Mouse (Mus musculus): ENCODE data around the gene Taldo1. TPM values are rescaled to one million over a fixed set of nuclear protein-coding genes. Genes with fewer than 3 reads are reported as not detected.

Taldo1 gene
- polyA plus RNA-seq (2021; fragmentation: Nextera tagmentation) = 241 and 260 TPM in 2 replicates
- long read RNA-seq, experiment 1, transcript Taldo1-201 (8 exons, 1,229 nt) = major isoform, 450 of 472 reads
- long read RNA-seq, experiment 1, partial matches to known transcripts = 3 of 472 reads
- long read RNA-seq, experiment 1, other reads (novel, unspliced or antisense) = 18 of 472 reads
- long read RNA-seq, experiment 2, transcript Taldo1-201 (8 exons, 1,229 nt) = major isoform, 263 of 297 reads
- long read RNA-seq, experiment 2, partial matches to known transcripts = 24 of 297 reads
- long read RNA-seq, experiment 2, other reads (novel, unspliced or antisense) = 10 of 297 reads

DNA sequence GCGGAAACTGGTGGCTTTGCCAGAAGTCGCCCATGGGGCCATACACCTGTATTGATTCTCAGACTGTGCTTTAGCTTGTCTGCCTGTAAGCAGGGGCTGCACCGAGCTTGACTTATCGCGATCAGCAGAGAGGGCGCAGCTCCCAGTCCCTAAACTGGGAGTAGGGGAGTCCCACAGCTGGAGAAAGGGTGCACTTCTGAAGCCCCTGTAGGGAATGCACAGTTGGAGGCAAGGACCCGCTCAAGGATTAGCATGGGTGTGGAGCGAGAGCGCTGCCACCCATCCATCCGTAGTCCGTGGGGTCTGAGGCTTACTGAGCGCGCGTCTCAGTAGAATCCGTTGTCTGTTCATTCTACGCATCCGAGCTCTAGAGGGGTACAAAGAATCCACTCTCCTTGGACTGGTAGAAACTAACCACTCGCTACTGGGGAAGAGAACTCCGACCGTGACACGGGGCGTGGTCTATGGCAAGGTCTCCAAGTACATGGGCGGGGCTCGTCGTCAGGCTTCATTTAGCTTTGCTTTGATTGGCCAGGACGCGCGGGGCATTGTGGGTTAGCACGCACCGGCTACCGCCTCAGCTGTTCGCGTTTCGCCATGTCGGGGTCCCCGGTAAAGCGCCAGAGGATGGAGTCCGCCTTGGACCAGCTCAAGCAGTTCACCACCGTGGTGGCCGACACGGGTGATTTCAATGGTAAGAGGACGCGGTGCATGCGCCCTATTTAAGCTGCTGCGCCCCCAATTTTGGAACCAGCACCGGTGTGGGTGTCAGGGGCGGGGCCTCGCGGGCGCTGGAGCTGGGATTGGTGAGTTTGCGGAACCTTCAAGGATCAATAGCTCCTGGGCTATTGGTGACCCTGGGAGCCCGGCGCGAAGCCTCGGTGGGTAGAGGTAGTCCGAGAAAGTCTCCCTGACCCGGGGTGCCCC lies at the start of gene Taldo1:
Gene Taldo1, plus strand, starts transcription at position 575 of the 927 bp plus-strand sequence.

DNA sequence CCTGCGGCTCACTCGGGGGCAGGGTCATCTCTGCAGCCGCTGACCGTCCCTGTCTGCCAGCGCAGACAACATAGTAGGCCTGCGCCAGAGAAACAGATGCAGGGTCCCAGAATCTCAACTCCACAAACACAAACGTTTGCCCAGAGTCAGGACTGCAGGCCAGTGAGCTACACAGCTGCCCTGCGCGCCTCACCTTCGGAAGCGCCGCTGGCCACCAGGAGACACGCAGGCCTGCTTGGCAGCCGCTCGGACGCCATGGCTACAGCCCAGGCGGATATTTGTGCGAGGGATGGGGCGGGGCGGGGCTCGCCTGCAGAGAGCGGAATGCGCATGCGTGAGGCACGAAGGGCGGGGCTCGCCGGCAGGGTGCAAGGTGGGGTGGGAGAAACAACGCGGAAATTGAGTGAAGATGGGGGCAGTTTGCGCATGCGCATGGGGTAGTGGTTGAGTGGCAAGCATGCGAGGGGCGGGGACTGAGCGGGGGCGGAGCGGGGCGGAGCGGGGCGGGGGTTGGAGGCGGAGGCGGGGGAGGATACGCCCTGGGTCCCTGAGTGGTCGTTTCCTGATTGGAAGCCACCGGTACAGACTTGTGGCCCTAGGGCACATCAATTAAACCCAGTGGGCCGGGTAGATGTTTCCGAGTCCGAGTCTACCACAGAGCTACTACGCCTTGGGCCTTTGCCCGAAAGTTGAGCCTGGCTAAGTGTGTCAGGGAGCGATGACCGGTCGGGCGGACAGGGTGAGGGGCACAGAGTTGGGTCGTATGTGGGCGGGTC lies 22.0 kb downstream of the Taldo1 start, which contains the start of gene Gatd1:
Gene Gatd1, minus strand, starts transcription at position 328 of the 776 bp plus-strand sequence.

DNA sequence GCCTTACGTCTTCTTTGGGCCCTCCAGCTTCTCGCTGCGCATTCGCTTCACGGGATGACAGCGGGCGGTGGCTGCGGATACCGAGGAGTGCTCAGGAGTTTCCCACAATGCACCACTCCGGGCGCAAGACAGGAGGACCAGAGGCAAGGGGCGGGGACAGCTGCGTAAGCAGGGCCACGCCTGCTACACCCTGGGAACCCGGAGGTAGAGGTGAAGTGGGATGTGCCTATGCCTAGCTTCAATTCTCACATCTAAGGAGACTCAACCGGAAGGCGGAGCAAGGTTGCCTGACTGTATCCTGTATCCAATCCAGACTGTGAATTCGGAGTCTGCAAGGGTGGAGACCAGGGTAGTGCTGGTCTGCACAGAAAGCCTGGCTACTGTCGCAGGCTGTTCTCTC lies 37.3 kb downstream of the Taldo1 start, which contains the start of gene Cend1:
Gene Cend1, minus strand, starts transcription at position 182 of the 400 bp plus-strand sequence.

DNA sequence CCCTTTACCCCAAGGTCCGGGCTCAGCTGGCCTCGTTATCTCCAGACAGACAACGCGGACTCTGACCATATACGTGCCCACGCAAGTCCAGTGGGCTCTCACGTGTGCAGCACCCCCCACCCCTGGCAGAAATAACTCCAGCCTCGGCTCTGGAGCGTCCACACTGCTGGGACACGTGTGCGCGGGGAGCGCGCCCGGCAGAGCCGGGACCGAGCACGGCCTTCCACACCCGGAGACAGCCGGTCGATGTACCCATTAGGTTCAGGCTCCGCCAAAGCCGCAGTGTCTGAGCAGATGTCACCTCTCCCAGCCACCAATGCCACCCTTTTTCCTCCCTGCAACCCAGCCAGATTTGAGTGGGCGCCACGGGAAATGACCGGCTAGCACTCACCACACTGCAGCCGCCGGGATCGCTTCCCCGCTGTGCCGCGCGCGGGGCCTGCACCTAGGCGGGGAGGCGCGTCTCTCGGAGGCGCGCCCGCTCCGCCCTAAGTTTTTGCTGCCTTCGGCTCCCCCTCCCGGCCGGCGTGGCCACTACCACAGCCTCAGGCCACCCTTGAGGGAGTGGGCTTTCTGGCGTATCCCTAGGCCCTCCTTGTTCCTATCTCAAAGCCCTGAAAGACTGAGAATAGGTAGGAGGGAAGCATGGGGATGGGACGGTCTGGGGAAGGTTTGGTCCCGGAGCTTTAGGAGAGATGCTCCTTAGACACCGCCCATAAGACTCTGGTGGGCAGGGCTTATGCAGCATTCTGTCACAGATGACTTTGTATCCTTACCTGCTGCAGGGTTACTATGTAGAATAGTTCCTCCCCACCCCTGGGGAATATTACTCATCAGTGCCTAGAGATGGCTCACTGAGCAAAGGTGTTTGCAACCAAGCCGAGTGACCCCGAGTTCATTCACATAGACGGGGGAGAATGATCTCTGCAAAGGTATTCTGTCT lies 45.5 kb downstream of the Taldo1 start, which contains the start of gene Slc25a22:
Gene Slc25a22, minus strand, starts transcription at position 715 of the 943 bp plus-strand sequence.

DNA sequence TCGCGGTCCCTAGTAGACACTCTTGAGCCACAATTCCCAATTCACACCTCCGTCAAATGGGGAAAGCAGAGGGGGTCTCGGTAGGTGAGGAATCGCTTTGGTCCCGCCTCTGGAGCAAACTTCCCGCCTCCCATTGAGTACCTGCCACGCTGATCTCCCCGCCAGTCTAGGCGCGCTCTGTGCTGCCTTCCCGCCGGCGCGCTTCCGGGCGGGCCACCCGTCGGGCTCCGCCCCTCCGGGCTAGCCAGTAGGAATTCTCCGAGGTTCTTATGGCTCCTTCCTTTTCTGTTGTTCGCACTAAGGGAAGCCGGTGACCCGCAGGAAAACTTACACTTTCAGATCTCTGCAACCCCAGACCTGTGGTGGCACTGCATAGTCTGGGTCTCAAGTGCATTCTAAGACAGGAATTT lies 51.8 kb downstream of the Taldo1 start, which contains the start of gene Pidd1:
Gene Pidd1, minus strand, starts transcription at position 198 of the 410 bp plus-strand sequence.

DNA sequence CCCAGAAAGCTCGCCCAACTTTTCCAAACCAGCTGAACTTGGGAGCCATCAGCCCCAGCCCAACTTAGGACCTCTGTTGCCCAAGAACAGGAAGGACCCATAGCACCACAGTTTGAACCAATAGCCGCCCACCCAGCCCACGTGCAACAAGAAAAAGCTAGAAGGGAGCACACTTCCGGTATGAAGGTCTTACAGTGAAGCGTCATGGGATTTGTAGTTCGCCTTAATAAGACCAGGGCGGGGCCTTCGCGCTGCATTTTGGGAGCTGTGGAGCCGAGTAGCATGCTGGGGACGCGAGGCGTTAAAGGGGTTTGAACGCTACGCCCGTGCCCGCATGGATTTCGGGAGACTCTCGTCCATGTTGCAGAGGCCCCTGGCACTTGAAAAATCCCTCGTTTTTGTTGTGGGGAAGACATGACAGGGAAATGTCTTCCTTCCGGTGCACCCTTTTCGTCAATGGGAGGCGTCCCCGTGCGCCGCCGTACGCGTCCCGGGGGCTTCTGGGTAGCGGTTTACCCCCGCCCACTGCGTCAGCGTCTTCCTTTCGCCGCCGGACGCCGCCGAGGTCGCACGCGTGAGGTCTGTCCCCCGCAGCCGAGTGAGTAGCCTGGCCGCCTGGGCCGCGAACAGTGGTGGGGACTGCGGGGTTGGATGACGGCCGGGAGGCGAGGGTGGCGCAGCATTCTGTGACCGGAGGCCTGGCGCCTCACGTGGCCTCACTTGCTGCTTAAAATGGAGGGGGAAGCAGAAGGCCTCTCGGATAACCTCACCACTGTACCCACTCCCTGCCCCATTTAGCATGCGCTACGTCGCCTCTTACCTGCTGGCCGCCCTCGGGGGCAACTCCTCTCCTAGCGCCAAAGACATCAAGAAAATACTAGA lies 55.4 kb downstream of the Taldo1 start, which contains the start of gene Rplp2:
Gene Rplp2, plus strand, starts transcription at position 261 of the 882 bp plus-strand sequence.

Other genes with a start within 250 kb of the Taldo1 start
- gene Rnh1, start 219.3 kb upstream of the Taldo1 start, polyA plus RNA-seq (2021; fragmentation: Nextera tagmentation) = 51.2 and 65.7 TPM in 2 replicates
- gene Hras, start 198.2 kb upstream of the Taldo1 start, polyA plus RNA-seq (2021; fragmentation: Nextera tagmentation) = 68.2 and 284 TPM in 2 replicates
- 3.4 and 3.9 TPM in 2 replicates for gene Lrrc56, start 198.0 kb upstream of the Taldo1 start, polyA plus RNA-seq (2021; fragmentation: Nextera tagmentation)
- gene Lmntd2, start 178.1 kb upstream of the Taldo1 start, polyA plus RNA-seq (2021; fragmentation: Nextera tagmentation) = not detected in 2 replicates
- 1.9 and 2.6 TPM in 2 replicates for gene Rassf7, start 176.3 kb upstream of the Taldo1 start, polyA plus RNA-seq (2021; fragmentation: Nextera tagmentation)
- gene Phrf1, start 163.4 kb upstream of the Taldo1 start, polyA plus RNA-seq (2021; fragmentation: Nextera tagmentation) = 17.9 and 20.5 TPM in 2 replicates
- gene Irf7, start 125.7 kb upstream of the Taldo1 start, polyA plus RNA-seq (2021; fragmentation: Nextera tagmentation) = 2.1 and 4.0 TPM in 2 replicates
- gene Cdhr5, start 115.4 kb upstream of the Taldo1 start, polyA plus RNA-seq (2021; fragmentation: Nextera tagmentation) = not detected in 2 replicates
- gene Sct, start 113.1 kb upstream of the Taldo1 start, polyA plus RNA-seq (2021; fragmentation: Nextera tagmentation) = 0.45 and 0.78 TPM in 2 replicates
- gene Drd4, start 100.2 kb upstream of the Taldo1 start, polyA plus RNA-seq (2021; fragmentation: Nextera tagmentation) = 0.55 and 0.61 TPM in 2 replicates
- gene Deaf1, start 64.5 kb upstream of the Taldo1 start, polyA plus RNA-seq (2021; fragmentation: Nextera tagmentation) = 54.9 and 58.5 TPM in 2 replicates
- 33.0 and 33.7 TPM in 2 replicates for gene Tmem80, start 64.5 kb upstream of the Taldo1 start, polyA plus RNA-seq (2021; fragmentation: Nextera tagmentation)
- gene Eps8l2, start 53.3 kb upstream of the Taldo1 start, polyA plus RNA-seq (2021; fragmentation: Nextera tagmentation) = 3.2 and 5.2 TPM in 2 replicates
- 38.8 and 54.8 TPM in 2 replicates for gene Gatd1, start 21.9 kb downstream of the Taldo1 start, polyA plus RNA-seq (2021; fragmentation: Nextera tagmentation)
- gene Cend1, start 37.3 kb downstream of the Taldo1 start, polyA plus RNA-seq (2021; fragmentation: Nextera tagmentation) = 211 and 240 TPM in 2 replicates
- gene Slc25a22, start 45.7 kb downstream of the Taldo1 start, polyA plus RNA-seq (2021; fragmentation: Nextera tagmentation) = 82.6 and 134 TPM in 2 replicates
- 0.28 and 0.41 TPM in 2 replicates for gene Pidd1, start 51.8 kb downstream of the Taldo1 start, polyA plus RNA-seq (2021; fragmentation: Nextera tagmentation)
- 2,138 and 2,186 TPM in 2 replicates for gene Rplp2, start 55.2 kb downstream of the Taldo1 start, polyA plus RNA-seq (2021; fragmentation: Nextera tagmentation)
- 14.2 and 16.1 TPM in 2 replicates for gene Pnpla2, start 63.0 kb downstream of the Taldo1 start, polyA plus RNA-seq (2021; fragmentation: Nextera tagmentation)
- gene Cracr2b, start 68.9 kb downstream of the Taldo1 start, polyA plus RNA-seq (2021; fragmentation: Nextera tagmentation) = 3.8 and 5.6 TPM in 2 replicates
- 19.9 and 43.0 TPM in 2 replicates for gene Cd151, start 75.2 kb downstream of the Taldo1 start, polyA plus RNA-seq (2021; fragmentation: Nextera tagmentation)
- gene Polr2l, start 82.9 kb downstream of the Taldo1 start, polyA plus RNA-seq (2021; fragmentation: Nextera tagmentation) = 81.1 and 93.5 TPM in 2 replicates
- 24.3 and 26.7 TPM in 2 replicates for gene Tspan4, start 83.0 kb downstream of the Taldo1 start, polyA plus RNA-seq (2021; fragmentation: Nextera tagmentation)
- gene Chid1, start 147.7 kb downstream of the Taldo1 start, polyA plus RNA-seq (2021; fragmentation: Nextera tagmentation) = 50.6 and 67.4 TPM in 2 replicates
- gene Ap2a2, start 170.0 kb downstream of the Taldo1 start, polyA plus RNA-seq (2021; fragmentation: Nextera tagmentation) = 81.2 and 127 TPM in 2 replicates

Measured in left cerebral cortex, adult 6 months (tissue).